Mouse (Mus musculus): Measurements from ENCODE around the gene 2410131K14Rik.

The 2410131K14Rik gene

DNA sequence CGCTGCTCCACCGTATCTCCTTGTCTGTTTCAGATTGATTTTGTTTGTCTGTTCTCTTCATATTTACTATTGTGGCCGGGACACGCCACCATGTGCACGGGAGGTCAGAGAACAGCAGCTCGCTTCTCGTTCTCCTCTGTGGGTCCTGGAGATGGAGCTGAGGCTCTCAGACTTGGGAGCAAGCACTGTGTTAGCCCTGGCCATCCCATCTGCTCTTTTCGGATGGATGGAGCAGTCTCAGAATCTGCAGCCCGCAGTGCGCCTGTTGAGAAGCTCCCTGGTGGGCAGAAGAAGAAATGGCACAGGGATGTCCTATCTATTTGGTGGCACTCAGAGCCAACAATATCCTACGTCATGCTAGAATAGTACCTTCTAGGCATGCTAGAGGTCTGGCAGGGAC is 15.6 kb downstream of the 2410131K14Rik start:
- no peak for DNase-seq (ENCODE audit: low spot score in 2 of 2)

DNA sequence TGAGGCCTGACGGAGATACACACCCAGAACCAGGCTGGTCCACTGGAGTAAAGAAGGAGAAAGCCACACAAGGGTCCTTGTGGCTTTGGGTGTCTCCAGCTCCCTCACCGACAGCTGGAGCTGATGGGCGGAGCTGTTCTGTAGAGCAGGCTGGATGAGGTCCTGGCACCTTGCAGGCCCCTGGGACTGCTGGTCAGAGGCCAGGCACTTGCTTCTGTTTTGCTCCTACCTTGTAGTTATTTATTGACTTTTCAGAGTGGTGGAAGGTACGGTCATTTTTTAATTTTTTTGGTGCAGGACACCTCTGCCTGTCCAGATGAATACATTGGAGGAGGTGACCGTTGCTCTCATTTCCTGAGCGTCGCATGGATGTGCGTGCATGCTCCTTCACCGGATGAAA is 16.2 kb downstream of the 2410131K14Rik start:
- DNase-seq (ENCODE audit: low spot score in 2 of 2) = no peak

DNA sequence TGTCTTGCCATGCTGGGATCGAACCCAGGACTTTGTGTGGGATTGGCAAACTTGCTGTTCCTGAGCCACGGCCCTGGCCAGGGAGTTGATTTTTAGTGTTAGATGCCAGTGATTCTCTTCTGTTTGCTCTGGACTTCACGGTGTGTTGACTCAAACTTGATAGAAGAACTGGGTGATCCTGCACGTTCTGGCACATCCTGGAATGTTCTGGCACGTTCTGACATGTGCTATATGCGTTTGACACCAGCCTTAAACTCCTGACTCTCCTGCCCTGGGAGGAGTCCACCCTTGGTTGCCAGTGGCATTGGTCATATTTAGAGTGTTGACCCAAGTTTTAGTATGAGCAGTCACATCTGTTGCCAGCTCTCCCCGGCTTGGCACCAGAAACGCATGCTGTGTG is 17.4 kb downstream of the 2410131K14Rik start:
- no peak for DNase-seq (ENCODE audit: low spot score in 2 of 2)

DNA sequence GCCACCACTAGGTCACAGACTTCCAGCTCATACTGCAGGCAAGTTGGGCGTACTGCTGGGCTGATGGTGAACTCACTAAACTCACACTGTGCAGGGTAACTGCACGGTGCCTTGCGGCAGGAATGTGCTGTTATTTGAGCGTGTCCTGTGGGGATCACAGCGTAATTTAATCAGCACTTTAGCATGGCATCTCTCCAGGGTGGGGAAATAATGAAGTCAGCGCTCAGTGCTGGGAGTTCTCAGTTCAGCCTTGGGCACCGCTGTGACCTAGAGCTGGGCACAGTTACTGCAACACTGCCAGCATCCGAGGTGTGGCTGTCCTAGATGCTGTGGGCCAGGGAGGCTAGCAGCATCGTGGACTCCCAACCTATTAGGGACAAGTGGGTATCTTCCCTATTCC is 19.3 kb downstream of the 2410131K14Rik start:
- no peak for DNase-seq (ENCODE audit: low spot score in 2 of 2)

GRCm38 (mm10) chr5:118265366-118265765 is 20.3 kb downstream of the 2410131K14Rik start:
- DNase-seq (ENCODE audit: low spot score in 2 of 2) = no peak

GRCm38 (mm10) chr5:118266309-118266708 is 21.3 kb downstream of the 2410131K14Rik start:
- no peak for DNase-seq (ENCODE audit: low spot score in 2 of 2)

DNA sequence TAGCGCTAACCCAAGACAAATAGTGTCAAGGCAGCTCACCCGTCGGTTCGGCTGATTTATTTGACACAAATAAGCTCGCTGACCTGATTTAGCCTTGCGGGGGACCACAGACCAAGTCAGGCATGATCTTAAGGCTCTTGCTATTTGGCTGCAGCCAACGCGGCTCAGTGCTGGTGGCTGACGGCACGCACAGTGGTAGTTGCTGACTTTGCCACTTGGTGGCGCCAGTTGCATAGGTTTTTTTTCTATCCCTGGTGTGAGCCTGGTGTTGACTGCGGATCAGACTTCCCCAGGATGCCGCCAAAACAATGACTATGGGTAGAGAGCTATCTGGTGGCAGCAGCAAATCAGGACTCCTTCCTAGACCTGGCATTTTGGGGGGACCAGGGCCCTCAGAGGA is 24.0 kb downstream of the 2410131K14Rik start:
- DNase-seq (ENCODE audit: low spot score in 2 of 2) = peak; percentile 77 to 87

DNA sequence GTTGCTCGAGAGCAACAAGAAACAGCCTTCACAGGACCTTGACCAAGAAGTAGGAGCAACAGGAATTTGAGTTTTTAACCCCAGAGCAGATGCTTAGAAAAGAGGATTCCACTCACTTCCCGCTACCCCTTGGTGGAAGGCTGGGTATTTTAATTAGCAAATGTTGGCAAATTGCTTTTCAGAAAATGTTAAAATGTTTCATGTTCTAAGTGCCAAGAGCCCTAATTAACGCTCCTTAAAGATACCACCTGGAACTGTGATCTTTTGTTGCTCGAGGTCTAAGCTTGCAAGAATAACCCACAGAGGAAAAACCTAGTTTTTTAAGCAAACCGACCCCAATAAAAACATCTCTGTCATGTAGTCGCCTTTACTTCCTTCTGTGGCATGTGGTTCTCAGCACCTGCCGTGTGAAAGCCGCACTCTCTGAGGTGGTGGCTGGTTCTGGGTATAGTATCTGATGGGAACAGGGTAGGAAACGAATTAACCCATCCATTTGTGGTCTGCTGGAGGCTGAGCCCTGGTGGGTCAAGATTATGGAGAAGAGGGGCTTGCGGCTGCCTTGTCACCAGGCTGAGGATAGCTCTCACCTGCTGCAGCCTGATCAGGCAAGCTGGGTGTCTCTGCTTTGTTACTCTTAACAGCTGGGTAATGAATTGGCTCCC is 26.6 kb downstream of the 2410131K14Rik start:
- DNase-seq (ENCODE audit: low spot score in 2 of 2) = no peak

- DNase-seq (ENCODE audit: low spot score in 2 of 2) = no peak
These were observed 28.4 kb downstream of the 2410131K14Rik start for GRCm38 (mm10) chr5:118273446-118273845.

DNA sequence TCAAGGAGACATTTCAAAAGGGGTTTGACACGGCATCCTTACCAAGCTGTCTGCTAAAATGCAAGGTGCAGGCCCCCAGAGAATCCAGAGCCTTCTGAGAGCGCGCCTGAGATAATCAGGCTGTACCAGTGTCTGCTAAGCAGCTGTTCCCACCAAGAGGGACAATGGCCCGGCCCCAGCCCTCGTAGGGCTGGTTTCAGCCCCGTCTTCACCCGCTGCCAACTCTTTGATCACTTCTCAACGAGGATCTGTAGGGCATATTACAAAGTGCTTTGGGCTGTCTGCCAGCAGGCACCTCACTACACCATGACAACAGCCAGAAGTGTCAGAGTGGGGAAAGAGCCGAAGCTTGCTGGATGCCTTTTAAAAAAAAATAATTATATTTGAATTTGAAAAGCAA is 29.5 kb downstream of the 2410131K14Rik start:
- no peak for DNase-seq (ENCODE audit: low spot score in 2 of 2)

DNA sequence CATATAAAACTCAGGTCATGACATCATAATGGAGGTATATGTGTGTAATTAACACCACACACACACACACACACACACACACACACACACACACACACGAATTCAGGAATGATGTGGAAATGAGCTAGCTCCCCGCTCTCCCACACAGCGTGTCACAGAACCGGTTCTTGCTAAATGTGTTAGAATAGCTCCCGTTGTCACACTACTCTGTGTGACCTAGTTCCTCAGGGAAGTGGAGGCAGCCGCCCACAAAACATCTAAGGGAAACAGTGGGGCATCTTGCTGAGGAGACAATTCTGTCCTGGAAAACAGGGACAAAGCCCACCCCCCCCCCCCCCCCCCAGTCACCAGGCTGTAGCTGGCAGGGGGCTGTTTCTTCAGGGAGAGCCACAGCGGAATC is 31.3 kb downstream of the 2410131K14Rik start:
- DNase-seq (ENCODE audit: low spot score in 2 of 2) = no peak

DNA sequence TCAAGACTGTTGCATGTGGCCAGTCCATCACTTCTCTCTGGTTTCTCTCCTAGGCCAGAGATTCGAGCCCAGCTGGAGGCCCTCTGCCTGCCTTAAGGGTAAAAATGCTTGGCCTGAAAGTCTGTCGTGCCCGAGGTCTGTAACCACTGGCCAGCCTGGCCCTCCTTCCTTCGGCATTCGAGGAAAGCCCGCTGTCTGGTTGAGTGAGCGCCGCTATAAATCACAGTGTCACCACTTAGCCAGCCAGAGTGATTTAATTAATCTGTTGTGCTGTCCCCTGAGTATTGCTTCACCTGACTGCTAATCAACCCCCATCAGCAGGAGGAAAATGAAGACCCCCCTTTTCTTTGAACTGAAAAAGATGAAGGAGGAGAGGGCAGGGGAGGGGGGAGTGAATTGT is 31.7 kb downstream of the 2410131K14Rik start:
- DNase-seq (ENCODE audit: low spot score in 2 of 2) = no peak

GRCm38 (mm10) chr5:118277741-118278495 is 32.9 kb downstream of the 2410131K14Rik start:
- DNase-seq (ENCODE audit: low spot score in 2 of 2) = no peak

GRCm38 (mm10) chr5:118291453-118291852 is 46.4 kb downstream of the 2410131K14Rik start:
- no peak for DNase-seq (ENCODE audit: low spot score in 2 of 2)

- DNase-seq (ENCODE audit: low spot score in 2 of 2) = no peak
These were observed 47.4 kb downstream of the 2410131K14Rik start for GRCm38 (mm10) chr5:118292476-118292875.

DNA sequence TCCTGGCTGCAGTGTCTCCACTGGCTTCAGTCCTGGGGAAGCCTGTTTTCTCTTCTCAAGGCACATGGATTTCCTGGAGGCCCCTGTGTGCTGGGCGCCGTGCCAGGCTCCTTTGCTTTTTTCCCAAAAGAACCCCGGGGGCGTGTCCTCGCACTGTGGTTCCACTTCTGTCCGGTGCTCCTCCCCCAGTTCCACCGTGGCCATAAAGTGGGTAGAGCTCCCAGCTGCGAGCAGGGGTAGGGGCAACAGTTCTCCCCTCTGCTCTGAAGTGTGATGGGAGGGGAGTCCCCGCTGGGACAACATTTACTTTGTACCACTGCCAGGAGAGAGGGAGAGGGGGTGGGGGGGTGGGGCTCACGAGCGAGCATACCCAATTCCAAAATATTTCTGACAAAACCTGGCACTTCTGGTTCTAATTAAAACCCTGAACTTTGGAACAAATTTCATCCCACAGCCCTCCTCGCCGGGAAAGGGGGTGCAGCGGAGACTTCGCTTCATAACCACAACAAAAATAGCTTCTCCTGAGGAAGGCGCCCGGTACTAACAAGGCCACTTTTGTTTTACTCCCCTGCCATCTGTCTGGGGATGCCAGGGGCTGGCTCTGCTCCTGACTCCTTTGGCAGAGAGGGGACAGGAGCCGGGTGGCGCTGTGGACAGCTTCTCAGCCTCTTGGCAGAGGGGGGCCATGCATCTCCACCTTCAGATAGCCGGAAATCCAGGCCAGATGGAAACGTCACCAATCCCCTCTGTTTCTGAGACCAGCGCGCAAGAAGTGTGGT is 49.2 kb downstream of the 2410131K14Rik start:
- DNase-seq (ENCODE audit: low spot score in 2 of 2) = peak; percentile 90 to 94

DNA sequence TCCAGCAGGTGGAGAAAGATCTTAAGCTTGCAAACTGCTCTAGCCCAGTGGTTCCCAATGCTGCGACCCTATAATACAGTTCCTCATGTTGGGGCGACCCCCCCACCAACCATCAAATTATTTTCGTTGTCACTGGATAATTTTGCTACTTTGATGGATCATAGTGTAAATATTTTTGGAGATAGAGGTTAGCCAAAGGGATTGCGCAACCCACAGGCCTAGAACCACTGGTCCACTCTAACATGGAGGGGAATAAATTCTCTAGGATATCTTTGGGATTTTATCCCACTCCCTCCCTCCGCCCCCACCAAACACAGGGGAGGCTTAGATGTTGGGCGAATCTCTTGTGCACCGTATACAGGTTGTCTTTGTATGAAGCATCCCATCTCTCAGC is 49.8 kb downstream of the 2410131K14Rik start:
- no peak for DNase-seq (ENCODE audit: low spot score in 2 of 2)

DNA sequence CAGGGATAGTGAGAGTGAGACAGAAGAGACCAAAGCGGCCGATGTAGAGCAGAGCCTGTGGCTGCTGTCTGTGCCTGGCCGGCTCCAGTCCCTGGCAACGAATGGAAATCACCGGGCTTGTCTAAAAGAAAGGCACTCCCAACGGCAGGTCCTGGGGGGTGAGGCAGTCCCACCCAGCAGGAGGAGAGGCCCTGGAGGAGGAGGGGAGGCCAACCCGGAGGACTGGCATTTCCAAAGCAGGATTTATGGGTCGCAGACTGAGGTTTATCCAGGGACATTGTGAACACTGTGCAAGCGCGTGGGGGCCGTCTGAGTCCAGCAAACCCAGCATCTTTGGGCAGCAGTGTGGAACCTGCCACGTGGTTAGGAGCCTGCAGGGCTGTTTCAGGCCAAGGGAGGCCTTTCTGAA is 52.3 kb downstream of the 2410131K14Rik start:
- peak in 1 of 2 experiments; percentile 38 for DNase-seq (ENCODE audit: low spot score in 2 of 2)

DNA sequence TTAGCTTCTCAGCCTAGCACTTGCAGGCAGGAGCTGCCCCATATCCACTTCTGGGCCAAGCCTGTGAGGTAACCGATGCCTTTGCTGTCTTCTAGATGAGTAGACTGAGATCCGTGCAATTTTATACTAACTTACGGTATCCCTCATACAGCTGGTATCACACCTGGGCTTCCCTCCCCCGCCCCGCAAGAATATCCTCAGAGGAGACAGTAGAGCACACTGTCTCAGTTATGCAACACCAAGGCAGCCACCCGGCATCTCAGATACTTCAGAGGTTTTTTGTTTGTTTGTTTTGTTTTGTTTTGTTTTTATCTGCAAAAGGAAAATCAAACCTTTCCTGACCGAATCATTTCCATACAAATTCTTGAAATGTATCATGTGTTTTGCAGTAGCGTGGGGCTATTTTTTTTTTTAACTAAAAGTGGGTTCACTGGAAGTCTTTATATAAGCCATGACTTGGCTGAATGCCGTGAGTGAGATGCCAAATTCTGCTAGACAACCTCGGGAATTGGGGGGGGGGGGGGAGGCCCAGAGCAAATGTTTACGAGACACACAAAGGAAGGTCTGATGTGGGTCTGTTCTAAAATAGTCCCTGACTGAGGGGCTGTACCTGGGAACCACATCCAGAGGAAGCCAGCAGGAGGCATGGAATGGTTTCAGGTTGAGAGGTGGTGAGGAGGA is 54.8 kb downstream of the 2410131K14Rik start:
- no peak for DNase-seq (ENCODE audit: low spot score in 2 of 2)

GRCm38 (mm10) chr5:118302466-118303155 is 57.6 kb downstream of the 2410131K14Rik start:
- DNase-seq (ENCODE audit: low spot score in 2 of 2) = peak in 1 of 2 experiments; percentile 32

- no peak for DNase-seq (ENCODE audit: low spot score in 2 of 2)
These were observed 60.1 kb downstream of the 2410131K14Rik start for GRCm38 (mm10) chr5:118304970-118305618.
